Mouse (Mus musculus) left cerebral cortex, adult 9 months (tissue): ENCODE measurements at regions not wholly inside any gene's neighbourhood (a gene's known extent, or its start where the extent isn't known, plus 50 kb on each side); places are given as distances from the start of the nearest gene placed in this dataset.
"Not testable (repeated sequence)": the region's sequence is repeated elsewhere in the genome, so short reads cannot be mapped to it uniquely, and the experiment has no call there.

Experiments
- DNase-seq, 2 experiments: peaks; one replicate each; pipeline ENCODE4 v3.0.0; 2022; ENCODE audit warnings: low spot score in 2 of 2

- no peak for DNase-seq
These were observed 236.0 kb upstream of the Rorb start for GRCm38 (mm10) chr19:19347017-19347416.

GRCm38 (mm10) chr19:19344426-19344811, 233.4 kb upstream of the Rorb start:
- no peak for DNase-seq

GRCm38 (mm10) chr19:19343702-19344425, 232.9 kb upstream of the Rorb start:
- DNase-seq, result peak in 1 of 2 experiments; percentile 36

- not testable (repeated sequence) for DNase-seq
These were observed 196.1 kb upstream of the Rorb start for GRCm38 (mm10) chr19:19307142-19307541.

GRCm38 (mm10) chr19:19306476-19307131, 195.6 kb upstream of the Rorb start:
- peak; percentile 5 to 22 for DNase-seq

GRCm38 (mm10) chr19:19285864-19286263, 174.9 kb upstream of the Rorb start:
- not testable (repeated sequence) for DNase-seq

GRCm38 (mm10) chr19:19246837-19247560, 136.0 kb upstream of the Rorb start:
- DNase-seq, result no peak

GRCm38 (mm10) chr19:19229305-19229994, 118.5 kb upstream of the Rorb start:
- DNase-seq, result no peak

- no peak for DNase-seq
These were observed 109.8 kb upstream of the Rorb start for GRCm38 (mm10) chr19:19220826-19221225.

GRCm38 (mm10) chr19:19219352-19219751, 108.4 kb upstream of the Rorb start:
- no peak for DNase-seq

GRCm38 (mm10) chr19:19218700-19219099, 107.7 kb upstream of the Rorb start:
- no peak for DNase-seq

GRCm38 (mm10) chr19:19199534-19199933, 88.5 kb upstream of the Rorb start:
- DNase-seq, result no peak

- no peak for DNase-seq
These were observed 87.8 kb upstream of the Rorb start for GRCm38 (mm10) chr19:19198780-19199179.

- no peak for DNase-seq
These were observed 83.7 kb upstream of the Rorb start for GRCm38 (mm10) chr19:19194728-19195127.

- no peak for DNase-seq
These were observed 83.3 kb upstream of the Rorb start for GRCm38 (mm10) chr19:19194306-19194705.

- DNase-seq, result no peak
These were observed 61.8 kb upstream of the Rorb start for GRCm38 (mm10) chr19:19172767-19173166.

GRCm38 (mm10) chr19:19170807-19171206, 59.8 kb upstream of the Rorb start:
- no peak for DNase-seq
